Mouse (Mus musculus): ENCODE measurements around the gene Sept11. TPM values are rescaled to one million over a fixed set of nuclear protein-coding genes. Genes with fewer than 3 reads are reported as not detected.

Sept11 gene
- total RNA-seq, 2 experiments from 2014 or later = 116 to 118 TPM

DNA sequence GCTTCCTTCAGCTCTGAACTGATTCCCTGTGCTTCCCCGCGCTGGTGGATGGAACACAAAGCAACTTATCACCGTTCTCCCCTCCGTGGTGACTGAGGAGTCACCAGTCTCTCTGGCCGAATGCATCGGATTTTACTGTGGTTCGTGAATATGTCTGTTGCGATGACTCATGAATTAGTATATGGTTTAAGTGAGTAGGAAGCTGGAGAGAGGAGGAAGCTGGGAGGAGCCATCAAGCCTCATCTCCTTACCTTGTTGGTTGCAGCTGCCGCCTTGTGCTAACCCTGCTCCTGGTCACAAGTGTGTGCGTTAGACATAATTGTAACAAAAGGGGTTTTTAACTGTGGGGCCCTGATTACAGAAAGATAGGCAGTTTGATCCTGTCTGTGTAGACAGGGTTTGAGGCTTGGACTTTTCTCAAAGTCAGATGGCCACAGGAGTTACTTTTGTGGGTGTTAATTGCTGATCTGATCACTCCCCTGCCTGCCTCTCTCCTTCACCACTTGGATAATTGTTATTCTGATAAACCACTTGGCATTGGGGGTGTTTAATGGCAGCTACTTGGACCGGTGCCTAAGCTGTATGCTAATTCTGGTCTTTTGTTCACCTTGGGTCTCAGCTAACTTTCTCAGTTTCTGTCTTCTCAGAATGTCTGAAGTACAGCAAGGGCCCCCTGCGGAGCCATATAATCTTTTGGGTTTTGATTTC, 33.1 kb downstream of the Sept11 start:
- no peak for DNase-seq (ENCODE audit: low spot score in 2 of 2)

DNA sequence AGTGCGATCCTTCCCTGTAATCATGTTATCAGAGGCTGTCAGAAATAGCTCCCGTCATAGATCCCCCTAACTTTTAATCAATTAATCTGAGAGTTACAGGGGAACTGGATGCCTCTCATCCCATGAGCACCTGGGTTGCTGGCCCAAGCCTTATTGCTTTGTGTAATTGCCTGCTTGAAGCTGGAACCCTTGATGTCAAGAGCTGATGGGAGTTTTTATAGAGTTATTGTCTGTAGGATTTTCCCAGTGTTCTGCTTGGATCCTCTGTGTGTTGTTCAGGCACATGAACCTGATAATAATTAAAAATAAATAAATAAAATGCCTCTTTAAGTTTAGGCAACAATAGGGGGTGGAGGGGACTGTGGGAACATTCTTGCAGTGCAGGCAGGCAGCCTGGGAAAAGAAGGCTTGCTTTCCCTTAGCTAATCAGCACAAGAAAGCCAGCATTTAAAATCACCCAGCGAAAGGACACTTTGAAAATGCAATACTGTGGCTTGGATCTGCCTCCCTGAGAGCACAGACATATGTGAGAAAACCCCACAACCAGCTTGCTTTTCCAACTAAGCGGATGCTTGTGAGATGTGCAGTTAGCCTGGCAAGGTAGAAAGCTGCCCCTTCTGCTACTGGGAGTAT, 33.8 kb downstream of the Sept11 start:
- DNase-seq (ENCODE audit: low spot score in 2 of 2) = no peak

DNA sequence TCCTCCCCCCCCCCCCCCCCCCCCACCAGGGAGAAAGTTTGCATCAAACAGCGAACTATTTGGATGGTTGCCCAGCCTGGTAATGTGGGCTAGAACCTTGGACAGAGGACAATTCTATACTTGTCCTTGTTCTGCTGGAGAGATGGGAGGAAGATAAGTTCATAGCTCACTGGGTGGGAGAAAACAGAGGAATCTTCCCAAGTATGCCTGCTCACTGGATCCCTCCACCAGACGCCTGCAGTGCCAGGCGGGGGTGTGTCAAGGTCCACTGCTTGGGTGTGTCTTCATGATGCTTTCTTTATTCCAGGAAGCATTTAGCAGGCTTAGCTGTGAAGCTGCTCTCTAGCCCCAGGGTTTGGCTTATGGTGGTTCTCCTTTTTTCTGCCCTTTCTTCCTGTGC, 34.5 kb downstream of the Sept11 start:
- no peak for DNase-seq (ENCODE audit: low spot score in 2 of 2)

DNA sequence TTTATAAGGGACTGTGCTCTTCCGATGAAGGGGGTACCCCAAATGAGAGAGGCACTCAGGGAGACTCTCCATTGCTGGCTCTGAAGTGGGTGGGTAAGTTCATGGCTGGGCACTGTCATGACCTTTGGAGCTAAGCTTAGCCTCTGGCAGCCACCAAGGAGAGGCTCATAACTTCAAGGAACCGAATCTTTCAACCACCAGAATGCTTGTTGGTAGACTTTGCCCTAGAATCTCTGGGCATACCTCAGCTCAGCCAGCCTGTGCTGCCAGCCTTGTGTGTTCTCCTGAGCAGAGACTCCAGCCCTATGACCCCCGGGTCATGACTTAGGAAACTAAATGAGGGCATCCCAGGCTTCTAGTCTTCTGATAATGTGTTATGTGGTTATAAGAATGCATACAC, 35.5 kb downstream of the Sept11 start:
- DNase-seq (ENCODE audit: low spot score in 2 of 2) = no peak

DNA sequence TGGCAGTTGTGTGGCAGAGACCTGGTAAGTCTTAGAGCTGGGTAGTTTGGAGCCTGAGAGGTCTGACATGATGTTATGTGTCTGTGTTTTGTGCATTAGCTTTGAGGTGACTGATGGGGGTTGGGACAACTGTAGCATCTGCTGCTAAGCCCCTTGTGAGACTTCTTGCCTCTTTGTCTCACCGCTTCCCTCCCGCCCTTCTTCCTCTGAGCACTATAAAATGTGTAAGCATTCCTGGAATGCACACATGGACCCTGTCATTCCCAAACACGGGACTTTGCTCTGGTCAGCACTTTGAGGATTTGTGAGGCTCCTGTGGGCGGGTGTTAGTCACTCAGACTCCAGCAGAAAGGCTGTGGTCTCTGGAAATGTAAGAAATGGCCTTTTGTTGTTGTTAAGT, 36.7 kb downstream of the Sept11 start:
- no peak for DNase-seq (ENCODE audit: low spot score in 2 of 2)

DNA sequence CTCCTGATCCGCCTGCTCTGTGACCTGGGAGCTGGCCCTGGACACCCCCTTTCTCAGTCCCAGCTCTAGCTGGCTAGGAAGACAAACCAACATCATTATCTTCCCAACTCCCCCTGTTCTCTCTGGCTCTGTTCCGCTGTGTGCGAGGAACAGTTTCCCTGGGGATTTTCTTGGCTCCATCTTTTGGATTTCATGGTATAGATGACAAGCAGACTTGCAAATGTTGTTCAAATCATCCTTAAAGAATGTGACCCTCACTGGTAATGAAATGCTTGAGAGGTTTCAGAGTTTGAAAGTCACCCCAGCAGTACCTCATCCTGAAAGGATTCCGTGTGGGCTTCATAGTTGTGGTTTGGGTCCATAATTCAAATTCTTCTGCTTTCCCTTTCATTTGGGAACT, 38.2 kb downstream of the Sept11 start:
- no peak for DNase-seq (ENCODE audit: low spot score in 2 of 2)

DNA sequence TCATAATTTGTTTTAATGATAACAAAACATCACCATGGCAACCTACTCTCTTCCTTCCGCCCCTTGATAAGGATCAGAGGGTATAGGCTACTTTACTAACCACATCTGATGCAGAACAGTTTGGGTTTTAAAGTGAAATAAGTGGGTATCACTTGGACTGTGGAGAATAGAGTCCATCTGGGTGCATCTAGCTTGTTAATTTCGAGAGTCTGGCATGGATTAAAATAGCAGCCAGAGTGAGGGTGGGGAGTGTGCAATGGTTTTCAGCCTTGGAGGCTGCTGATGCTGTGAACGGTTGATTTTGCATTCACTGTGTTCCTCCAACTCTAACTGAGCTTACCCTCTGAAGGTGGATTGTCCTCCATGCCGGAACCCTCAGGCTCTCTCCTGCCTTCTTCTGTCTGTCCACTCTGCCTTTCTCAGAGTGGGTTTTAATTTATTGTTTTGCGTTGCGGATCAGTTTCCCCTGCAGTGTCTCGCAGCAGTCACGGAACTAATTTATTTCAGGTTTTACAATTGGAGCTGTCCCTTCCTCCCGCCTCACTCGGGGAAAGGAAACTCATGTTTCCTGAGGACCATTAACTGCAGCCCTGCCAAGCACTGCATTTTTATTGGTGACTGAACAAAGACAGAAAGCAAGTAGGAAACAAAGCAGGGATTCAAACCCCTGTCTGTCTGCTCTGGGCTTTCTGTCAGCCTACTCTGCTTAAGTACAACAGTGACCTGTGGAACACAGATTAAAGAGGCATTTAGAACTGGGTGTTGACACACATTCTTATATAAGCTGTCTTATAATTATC, 40.4 kb downstream of the Sept11 start:
- DNase-seq (ENCODE audit: low spot score in 2 of 2) = peak in 1 of 2 experiments; percentile 54

DNA sequence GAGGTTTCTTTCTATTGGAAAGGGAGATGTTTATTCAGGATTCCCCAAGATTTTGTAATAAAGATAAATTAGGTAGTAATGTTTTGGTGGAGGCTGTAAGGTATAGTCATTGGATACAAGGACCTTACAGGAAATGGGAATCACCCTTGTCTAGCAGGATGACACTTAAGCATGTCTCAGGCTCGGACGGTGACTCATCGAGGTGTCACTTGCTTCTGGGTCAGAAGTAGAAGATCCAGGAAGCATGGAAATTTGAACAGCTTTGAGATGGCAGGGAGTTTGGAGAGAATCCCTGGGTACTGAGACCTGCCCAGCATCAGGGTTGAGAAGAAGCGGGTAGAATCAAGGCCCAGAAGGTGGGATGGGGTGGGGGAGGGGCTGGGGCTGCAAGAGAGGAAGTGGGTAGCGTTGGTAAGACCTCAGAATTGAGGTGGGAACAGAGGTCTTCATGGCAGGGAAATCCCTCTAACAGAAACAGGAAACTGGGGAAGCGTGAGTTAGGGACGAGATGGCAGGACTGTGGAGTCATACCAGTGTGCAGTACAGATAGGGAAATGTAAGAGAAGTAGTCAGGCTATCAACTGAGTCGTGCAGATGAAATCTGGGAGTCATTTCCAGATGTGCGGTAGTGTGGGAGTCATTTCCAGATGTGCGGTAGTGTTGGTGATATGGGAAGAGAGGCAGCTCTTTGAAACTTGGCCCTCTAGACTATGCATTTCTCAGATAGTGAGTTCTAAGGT, 42.3 kb downstream of the Sept11 start:
- DNase-seq (ENCODE audit: low spot score in 2 of 2) = no peak

DNA sequence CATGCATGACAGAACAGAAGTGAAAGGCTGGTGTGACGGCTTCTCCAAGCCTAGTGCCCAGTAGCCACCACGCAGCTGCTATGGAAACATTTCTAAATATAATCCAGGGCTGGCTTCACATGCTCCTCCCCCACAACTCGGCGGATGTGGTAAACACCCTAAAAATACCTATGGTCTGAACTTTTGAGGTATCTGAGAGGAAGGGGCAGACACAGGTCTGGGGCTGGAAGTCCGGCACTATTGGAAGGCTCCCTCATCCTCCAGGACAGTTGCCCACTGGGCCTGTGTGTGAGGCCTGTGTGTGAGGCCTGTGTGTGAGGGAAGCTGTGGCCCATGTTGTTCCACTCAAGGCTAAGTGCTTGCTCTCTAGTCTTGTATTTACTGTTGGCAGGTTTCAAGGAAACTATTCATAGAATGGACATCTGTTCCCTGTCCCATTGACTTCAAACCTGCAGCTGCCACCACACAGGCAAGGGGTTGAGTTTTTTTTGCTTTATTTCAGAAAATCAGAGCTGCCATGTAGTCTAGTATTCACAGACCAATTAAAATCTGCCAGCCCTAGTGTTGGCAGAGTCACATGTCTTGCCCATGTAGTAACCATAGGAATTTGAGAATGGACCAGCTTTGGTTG, 43.8 kb downstream of the Sept11 start:
- DNase-seq (ENCODE audit: low spot score in 2 of 2) = peak in 1 of 2 experiments; percentile 48

DNA sequence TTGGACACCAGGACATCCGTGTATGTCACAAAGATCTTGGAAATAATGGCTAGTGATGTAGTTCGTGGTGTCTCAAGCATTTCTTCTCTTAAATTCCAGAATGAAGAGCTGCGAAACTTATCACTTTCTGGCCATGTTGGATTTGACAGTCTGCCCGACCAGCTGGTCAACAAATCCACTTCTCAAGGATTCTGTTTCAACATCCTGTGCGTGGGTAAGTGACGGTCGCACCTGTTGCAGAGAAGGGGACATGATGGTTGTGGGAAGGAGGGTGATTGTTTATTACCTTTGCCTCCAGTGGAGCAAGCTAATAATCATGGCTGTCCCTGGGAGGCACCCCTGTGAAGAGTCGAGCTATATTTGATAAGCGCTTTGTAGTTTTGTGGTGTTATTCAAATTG, 46.1 kb downstream of the Sept11 start:
- DNase-seq (ENCODE audit: low spot score in 2 of 2) = no peak

DNA sequence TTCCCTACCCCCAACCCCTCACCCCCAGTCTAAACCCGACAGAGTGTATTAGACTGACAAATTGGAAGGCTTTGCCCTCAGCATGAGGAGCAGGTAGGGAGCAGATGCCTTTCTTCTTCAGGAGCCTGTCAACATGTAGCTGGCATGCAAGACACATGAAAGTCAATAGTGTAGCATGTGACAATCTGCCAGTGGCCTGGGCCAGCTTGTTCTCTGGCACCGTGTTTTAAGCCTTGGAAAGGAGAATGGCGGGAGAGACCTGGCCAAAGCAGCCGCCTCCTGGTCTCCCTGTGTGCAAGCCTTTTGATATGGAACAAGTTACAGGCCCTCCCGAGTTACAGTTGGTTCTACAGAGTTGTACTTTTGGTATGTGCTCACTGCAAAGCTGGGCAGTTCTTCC, 47.5 kb downstream of the Sept11 start:
- DNase-seq (ENCODE audit: low spot score in 2 of 2) = no peak

DNA sequence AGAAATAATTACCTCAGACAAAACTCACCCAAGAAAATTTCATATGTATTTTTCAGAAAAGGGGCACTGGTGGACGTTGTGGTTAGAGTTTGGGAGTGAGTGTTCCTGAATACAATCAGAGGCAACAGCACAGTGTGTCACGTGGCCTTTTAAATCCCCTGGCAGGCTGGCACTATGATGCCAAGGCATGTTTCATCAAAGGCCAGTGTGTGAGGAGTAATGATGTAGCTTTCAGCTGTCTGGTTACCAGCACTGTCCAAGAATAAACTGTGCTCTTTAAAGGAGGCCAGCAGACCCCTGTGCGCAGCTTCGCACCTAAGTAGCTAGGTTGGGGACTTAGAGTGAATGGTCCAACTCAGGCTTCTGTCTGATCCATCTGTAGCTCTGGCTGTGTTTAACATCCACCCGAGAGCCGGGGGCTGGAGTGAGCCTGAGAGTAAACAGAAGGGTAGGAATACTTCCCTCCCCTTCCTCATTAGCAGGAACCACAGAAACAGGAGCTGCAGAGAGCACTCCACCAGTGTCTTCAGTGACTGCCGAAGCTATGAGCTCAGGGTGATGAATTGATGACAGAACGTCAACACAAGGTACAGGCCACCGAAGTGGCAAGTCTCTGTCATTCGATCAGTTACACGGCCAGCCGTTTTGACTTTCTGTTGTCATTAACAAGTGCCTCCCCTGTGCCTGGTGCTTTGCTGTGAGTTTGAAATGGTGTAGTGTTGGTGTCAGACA, 50.3 kb downstream of the Sept11 start:
- DNase-seq (ENCODE audit: low spot score in 2 of 2) = no peak

DNA sequence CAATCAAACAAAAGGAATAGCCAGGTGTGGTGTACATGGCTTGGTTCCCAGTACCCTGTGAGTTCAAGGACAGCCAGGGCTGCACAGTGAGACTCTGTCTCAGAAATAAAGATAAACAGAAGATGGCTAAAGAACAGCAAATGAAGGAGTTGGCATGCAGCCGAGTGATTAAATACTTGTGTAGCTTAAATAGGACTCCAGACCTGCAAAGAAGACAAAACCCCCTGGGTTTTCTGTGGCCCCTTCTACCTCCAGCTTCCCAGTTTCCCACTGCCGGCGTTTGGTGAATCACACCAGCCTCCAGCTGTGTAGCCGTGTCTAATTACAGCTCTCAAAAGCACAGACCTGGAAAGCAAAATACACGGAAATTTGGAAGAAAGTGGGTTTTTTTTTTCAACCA, 51.6 kb downstream of the Sept11 start:
- no peak for DNase-seq (ENCODE audit: low spot score in 2 of 2)

DNA sequence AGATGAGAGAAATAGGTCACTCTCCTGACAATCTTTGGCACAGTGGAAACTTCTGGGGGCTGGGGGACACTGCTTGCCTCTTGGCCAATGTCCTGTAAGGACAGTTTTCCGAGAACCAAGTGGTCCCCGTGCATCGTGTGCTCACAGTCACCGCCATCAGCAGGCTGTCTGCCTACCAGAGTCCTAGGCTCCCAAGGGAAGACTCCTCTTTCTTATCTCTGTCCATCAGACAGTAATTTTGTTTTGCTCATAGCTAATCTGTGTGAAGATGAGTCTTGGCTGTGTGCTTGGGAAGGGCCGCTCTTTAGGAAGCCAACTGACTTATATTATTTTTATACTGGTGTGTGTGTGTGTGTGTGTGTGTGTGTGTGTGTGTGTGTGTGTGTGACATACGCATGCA, 52.3 kb downstream of the Sept11 start:
- no peak for DNase-seq (ENCODE audit: low spot score in 2 of 2)

DNA sequence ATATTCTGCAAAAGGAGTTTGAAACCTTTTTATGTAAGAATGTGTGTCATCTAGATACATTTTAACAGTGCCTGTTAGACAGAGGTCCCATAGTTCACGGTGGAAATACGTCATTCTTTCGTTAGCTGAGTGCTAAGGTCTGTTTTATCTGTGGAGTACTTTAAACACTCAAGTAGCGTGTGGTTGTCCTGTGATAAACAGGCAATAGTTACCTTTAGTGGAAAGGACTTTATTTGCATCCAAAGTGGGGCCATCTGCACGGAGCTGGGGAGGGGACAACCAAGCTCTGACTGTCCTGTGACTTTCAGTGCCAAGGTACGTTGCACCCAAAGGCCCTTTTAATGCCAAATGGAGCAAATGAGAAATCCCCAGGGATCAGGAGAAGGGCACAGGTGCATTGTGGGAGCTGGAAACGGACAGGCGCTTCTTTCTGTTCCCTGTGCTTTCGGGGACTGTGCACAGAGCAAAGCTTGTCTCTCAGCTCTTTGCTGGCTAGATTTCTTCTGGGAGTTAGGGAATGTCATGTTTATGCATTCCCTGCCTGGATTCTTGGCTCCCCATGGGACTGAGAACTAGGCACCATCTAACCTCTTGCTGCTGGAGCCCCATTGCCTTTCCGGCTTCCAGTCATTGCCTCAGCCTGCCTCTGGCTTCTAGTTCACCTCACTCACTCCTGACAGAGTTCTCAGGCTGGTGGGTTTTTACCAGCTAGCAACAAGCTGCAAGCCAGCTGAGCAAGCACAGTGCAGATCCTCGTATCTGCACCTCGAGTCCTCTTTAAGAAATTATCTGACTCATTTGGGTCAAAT, 56.9 kb downstream of the Sept11 start:
- DNase-seq (ENCODE audit: low spot score in 2 of 2) = no peak

DNA sequence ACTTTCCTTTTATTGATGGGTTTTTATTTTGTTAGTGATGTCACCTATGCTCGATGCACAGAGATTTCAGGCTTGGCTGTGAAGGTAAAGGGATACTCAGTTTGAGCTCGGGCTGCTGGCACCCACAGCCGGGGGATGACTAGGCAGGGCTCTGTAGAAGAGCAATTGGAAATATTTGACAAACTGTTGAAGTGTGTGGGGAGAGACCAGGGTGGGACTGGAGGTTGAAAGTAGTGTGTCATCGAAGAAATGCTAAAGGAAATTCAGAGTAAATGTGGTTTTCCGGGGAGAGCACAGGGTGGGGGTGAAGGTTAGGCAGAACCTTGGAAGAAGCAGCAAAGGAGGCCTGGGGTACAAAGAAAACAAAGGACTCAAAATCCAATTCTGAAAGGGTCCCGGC, 58.7 kb downstream of the Sept11 start:
- no peak for DNase-seq (ENCODE audit: low spot score in 2 of 2)

DNA sequence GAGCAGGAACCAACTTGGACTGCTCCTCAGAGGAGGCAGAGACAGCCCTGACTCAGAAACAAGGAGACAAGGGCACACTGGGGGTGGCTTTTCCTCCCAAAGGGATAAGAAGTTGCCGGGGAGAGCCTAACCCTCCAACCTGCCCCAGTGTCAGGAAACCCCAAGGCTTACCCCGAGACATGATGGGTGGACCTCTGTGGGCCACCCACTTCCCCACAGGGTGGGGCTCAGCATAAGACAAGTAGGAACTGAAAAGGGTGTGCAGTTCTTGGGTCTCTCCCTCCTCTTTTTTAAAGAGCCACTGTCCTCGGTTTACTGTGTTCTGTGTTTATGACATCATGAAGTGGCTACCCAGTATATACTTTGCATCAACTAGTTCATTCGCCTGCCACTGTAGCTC, 59.2 kb downstream of the Sept11 start:
- DNase-seq (ENCODE audit: low spot score in 2 of 2) = no peak

DNA sequence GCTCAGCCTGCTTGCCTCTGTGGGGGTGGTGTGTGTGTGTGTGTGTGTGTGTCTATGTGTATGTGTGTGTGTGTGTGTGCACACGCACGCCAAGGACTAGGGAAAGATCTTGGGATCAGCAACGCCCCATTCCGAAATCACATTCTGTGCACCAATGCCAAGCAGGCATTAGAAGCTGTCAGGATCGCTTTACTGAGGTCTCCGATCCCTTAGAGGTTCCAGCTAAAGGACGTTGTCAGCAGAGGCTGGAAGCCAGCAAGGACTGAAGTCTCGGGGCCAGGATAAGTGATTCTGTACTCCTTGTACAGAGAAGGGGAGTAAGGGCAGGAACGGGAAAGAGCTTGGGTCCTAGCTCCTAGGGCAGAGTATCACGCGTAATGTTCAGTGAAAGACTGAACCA, 61.2 kb downstream of the Sept11 start:
- no peak for DNase-seq (ENCODE audit: low spot score in 2 of 2)

DNA sequence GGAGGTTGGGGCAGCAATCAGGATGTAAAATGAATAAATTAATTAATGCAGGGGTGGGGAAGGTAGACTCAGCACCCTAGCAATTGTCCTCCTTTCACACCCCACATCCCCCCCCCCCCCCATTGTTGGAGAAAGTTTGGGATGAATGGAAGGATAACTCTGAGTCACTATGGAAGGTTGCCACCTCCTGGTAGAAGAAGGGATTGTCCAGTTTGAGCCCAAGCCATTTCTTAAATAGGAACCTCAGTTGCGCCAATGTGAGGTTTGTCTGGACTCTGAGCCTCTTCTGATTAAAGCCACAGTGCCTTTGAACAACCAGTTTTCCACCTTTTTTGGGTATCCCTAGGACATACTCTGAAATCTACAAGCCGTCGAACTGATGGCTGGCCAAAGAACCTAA, 70.3 kb downstream of the Sept11 start:
- DNase-seq (ENCODE audit: low spot score in 2 of 2) = peak; percentile 45 to 53

All from layer of hippocampus, postnatal 14 days (tissue).